Mouse (Mus musculus) frontal cortex, postnatal 25 days (tissue): Measurements from ENCODE around the gene Bbx.

Source experiments
- DNase-seq, 2 experiments: peaks; one replicate each; pipeline ENCODE4 v3.0.0; 2022; ENCODE audit warnings: low spot score in 2 of 2

The Bbx gene

DNA sequence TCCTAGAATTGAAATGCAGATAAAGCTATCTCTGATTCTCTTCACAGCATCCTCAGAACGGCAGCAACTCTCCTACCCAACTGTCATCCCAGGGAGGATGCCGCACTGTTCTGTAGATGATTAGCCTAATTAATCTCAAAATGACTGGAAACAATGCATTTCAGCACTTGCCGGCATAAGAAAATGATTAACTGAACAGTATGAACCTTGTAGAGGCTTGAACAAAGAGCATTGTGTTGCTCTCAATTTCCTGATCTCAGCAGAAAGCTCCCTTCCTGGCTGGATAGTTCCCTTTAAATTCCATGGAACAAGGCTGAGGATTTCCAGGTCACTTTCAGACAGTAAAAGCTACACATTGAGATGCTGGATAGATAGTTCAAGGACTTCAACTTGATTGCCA lies 197.0 kb downstream of the Bbx start:
- DNase-seq = no peak

DNA sequence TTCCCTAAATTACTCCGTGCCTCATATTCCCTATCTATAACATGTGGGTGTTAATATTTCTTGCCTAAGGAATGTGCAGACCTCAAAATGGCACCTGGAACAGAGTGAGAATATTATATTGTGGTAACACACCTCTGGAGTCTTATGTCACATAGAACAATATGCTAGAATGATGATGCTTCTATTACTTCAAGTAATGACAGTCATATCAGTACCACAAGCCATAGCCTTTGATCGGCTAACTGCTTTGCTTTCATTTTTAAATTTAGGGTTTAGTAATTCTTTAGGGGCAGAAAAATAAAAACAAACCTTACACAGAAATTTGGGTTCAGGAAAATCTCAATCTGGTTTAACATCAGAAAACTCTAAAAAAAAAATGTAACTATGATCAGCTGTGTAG lies 201.6 kb downstream of the Bbx start:
- no peak for DNase-seq

DNA sequence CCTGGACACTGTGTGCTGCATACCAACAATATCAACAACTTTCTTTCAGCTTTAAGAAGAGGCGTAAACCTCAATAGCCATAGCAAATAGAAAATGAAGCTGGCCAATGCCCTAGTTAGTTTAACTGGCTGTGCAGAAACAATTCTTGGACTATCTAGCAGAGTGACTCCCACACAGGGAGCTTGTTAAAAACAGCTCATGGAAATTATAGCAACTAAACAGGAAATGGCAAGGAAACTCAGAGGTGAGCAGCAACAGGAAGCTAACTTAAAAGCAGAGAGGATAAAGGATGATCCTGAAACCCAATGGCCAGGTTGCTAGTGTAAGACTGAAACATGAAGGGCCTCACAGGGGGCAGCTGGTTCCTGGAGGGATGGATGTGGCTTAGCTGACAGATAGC lies 203.4 kb downstream of the Bbx start:
- no peak for DNase-seq

DNA sequence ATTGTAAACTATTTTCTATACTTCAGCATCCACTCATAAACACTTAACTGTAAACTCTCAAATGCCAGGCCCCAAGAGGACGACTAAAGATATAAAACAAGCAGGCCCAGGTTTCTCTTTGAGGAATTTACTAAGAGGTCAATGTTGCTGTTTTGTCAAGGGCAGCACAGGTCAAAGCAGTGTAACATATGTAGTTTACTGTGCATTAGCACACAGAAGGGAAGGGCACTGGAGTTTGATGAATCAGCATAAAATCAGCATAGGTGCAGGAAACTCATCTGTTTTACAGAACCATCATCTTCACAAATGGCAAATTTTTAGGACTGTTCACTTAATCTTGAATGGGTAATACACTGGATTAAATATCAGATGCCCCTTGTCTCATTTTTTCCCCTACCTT lies 205.9 kb downstream of the Bbx start:
- DNase-seq = no peak

DNA sequence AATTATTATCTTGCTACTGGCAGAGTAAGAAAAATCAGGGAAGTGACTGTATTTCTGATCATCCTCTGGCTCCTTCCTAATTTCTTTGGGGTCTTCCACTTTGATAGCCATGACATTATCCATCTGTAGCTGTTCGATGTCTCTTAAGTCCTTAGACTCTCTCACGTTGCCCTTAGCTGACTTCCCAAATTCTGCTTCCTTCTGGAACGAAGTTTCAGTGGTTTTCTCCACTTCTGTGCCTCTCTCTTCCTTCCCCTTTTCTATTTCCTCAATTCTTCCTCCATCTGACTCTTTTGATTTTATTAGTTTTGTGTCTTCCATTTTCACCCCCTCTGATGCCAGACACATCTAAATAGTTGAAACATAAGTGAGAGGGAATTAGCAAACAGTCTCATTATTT lies 207.2 kb downstream of the Bbx start:
- DNase-seq = no peak

DNA sequence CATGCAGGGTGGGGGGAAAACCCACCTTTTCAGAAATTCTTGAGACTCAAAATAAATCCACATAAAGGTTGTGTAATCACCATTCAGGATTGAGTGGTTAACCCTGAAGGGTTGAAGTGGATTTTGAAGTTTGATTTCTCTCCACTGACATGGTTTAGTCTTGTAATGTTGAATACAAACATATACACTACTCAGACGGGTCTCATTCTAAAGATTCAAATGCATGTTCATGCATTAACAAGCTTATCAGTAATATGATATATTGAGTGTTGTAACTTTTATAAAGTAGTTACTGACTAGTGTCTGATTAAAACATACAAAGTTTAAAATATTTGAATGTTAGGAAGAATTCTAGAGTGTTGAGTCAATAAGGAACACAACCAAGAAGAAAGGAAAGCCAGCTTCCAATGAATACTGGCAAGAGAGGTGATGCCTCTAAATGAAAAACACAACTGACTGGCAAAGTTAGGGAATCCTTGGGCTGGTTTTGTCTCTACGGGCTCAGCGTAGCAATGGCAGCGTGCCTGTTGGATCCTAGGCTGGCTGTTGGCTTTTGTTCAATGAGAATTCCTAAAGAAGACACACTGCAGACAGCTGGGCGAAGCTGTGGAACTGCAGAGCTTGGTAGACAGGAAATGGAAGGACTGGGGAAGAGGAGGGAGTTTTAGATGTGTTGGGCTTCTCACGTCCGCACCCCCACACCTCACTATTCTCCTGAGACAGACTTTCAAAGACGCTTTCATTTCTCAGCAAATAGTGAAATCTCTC lies 211.3 kb downstream of the Bbx start:
- no peak for DNase-seq

DNA sequence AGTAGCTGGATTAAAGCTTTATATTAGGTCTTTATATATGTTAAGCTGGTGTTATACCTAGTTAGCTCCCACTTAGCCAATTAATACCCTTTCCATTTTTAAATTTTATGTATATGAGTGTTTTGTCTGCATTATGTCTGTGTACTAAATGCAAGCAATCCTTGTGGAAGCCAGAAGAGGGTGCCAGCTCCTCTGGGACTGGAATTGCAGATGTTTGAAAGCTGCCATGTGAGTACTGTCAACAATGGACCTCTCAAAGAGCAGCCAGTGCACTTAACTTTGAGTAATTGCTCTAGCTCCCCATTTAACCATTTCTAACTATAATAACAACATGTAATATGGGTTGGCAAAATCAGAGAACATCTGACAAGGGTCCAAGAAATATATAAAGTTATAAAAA lies 215.1 kb downstream of the Bbx start:
- no peak for DNase-seq

DNA sequence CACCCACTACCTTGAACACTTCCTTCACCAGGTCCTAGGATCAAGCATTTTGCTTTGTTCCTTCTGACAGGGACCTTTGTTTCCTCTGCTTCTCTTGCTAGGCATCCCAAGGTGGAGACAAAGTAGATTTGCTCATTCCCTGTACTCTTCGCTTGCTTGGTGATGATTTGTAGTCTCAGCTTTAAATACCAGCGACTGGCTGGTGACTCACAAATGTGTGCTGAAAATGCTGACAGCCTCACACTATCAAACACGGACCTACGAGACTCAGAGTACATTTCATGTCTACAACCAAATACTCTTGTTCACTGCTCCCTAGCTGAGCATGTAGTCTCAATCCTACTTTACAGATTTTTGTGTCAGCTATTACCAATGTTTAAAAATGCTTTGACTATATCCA lies 220.5 kb downstream of the Bbx start:
- no peak for DNase-seq

DNA sequence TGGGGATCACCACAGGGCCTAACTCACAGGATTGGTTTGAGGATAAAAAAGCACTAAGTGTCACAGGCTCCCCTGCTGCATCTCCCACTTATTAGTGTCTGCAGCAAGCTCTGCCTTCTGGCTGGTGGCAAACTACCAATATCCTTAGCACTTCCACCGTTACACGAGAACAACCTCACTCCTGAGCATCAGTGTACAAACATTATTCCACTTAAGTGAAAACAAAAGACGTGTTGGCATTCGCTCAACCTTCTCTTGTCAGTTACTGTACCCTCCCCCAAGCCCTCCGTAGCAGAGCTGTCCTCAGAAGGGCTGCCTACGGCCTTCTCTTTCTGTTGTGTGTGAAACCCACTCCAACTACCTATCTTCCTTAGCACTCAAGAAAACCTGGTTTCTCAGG lies 221.0 kb downstream of the Bbx start:
- DNase-seq = no peak

DNA sequence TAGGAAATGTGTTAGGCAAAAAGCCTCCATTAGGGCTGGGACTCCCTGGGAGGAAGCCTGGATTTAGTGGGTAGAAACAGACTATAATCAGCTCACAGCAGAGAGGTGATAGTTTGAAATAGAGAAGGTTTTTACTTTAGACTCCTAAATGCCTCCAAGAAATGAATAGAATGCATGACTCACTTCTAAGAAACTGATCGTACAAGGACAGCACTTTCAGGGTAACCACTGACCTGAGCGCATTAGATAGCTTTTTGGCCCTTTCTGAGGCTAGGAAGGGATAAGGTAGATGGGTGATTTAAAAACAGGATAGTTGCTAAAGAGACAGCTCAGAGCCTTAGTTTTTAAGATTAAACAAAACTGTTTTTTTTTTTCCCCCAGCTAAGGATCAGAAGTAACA lies 221.4 kb downstream of the Bbx start:
- DNase-seq = no peak

DNA sequence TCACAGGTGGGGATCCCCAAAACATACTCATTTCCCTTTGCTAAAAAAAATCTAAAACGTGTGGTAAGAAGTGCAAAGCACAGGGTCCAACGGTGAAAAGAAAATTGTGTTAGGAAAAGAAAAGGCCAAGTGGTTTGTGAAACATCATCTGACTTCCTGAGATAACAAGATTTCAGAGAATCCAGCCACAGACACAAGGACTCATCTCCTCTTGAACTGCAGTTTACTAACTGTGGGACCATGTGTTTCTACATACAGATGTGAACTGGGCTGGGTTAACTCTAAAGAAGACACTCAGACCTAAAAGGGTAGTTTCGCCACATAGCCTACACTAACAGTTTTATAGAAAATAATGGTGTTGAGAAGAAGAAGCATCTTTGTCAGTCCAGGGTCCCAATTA lies 227.2 kb downstream of the Bbx start:
- DNase-seq = no peak

DNA sequence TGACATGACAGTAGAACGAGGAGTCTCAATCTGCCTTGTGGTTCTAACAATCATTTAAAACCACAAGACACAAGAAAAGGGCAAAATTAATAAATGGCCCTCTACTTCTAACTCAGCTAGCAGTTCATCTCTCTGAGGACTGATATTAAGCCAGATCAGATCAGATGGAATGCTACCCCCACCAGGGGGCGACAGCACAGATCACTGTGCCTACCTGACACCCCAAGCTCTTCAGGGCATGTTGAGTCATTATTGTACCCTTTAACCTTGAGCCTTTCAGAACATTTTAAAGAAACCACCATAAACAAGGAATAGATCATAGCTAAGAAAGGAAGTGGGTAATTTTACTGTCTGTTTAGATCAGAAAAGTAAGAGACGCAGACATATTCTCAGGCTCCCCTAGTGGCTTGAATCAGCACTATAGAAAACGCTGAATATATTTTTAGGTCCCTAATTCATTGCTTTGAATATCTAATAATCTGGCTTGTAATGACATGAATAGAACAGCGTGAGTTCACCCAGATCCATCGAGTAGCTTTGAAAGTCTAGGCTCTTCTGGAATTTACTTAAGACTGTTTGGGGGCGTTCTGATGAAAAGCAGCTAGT lies 230.5 kb downstream of the Bbx start:
- no peak for DNase-seq

DNA sequence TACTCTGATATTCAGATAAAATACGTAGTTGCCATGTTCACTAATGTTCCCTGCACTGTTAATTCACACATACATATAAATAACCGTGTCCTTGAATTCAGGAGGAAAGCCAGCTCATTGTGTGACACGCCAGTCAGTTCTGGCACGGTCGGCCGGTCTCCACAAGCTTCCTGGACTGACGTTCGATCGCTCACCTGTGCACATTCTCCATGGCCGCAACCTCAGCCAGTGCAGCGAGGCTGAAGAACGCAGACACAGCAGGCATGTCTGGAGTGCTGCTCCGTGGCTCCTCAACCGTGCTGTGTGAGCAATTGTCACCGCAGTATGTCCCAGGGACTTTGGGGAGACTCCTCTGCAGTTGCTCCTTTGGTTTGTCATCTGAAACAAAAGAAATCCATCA lies 232.0 kb downstream of the Bbx start:
- DNase-seq = no peak

DNA sequence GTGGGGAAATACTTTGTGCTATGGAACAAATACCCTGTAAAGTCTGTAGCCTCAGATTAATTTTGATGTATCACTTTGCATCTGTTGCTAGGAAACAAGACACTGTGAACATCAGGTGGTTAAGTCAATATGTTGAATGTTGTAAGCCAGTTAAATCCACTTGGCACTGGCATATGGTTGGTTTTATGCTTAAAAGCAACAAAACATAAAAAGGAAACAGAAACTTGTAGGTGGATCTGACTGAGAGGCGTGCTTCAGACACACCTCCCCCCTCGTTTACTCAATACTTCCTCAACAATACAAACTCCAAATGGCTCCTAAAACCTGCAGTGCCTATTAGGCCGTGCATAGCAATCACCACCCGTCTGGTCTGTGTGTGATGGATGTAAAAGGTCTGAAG lies 236.1 kb downstream of the Bbx start:
- no peak for DNase-seq

DNA sequence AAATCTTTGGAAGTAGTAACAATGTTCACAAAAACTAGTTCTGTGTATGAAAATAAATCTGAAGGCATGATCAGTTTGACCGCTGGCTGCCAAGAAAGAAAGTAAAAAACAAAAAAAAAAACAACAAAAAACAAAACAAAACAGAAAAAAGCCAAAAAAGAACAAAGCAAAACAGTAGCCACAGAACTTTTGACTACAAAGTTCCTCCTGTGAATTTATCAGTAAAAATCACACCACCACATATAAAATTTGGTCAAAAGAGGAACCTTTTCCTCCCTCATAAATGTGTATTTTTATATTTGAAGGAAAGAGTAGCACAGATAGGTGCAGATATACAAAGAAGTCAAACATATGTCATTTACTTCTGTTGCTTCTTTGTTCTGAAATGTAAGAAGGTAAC lies 239.6 kb downstream of the Bbx start:
- no peak for DNase-seq

DNA sequence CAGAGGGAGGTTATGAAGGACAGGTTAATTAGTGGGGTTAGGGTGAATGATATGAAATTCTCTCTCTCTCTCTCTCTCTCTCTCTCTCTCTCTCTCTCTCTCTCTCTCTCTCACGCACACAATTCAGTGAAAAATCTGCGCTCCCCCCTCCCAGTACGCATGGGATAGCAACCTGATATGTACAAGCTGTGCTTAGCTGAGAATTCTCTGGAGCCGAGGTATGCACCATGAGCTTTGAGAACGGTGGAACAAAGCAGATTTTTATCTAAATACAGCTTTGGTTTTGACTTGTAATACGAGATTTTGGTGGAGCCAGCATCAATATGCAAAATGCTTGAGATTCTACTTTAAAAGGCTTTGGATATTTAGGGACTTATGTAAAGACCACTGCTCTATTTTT lies 243.1 kb downstream of the Bbx start:
- DNase-seq = no peak

DNA sequence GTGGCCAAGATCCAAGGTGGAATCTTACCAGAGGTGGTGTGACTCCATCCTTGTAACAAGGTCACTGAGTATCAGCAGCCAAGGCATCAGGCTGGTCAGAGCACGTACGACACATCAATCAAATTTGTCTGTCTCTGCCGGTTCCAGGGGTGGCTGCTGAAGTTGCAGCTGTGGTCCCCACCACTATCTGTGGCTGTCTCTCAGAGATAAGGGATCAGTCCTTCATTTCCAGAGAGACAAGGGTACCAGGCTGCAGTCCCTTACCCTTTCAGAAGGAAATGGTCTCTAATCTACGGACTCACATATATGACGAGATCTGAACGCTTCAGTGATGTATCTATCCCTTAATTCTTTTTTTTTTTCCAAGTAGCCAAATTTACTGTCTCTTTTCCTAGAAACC lies 245.6 kb downstream of the Bbx start:
- no peak for DNase-seq

DNA sequence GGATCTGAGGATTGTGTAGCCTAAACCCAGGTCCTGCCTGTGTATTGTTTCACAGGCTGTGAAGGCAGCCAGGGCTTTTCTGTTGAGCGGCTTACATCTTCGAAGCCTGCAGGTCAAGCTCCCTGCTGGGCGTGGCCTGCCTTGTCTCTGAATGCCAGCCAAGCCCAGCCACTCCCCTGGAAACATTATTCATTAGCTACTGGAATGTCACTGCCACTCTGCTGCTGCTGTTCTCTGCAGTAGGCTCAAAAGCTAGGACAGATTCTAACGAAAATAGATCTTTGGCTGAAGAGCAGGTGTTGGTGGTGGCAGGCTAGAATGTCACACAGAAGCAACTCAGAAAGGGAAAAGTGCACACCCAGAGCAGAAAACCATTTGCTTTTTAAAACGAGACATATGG lies 247.1 kb downstream of the Bbx start:
- no peak for DNase-seq

DNA sequence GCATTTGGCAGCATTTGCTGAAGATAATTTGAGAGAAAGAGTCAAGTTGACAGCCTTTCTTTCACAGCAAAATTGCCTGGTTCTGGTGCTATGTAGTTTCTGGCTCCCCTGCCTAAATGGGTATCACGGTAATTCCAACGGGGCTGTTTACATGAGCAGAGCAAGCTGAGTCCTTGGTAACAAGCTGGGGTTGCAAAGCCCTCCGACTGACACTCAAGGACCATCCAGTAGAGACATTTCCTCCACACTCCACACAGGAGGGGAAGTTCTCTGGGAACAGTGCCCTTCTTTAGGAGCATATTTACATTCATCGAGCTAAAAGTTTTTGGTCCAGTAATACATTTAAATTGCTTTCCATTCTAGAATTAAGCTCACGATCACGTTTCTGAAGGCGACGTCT lies 249.2 kb downstream of the Bbx start:
- no peak for DNase-seq

DNA sequence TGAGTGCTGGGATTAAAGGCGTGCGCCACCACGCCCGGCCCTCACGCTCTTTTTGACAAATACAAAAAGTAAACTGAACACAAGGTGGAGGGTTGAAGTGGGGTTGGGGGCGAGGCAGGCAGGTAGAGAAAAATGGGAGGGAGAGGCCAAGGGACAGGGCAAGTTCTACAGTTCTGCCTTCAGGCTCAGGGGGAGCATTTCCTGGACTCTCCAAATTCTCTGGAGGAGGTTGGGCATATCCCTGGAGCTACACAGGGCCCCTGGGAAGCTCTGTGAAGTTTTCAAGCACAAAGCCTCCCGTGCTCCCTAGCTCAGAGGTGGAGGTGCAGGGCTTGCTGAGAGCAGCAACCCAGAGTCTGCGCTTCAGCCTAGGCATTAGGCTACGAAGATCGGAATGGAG lies 249.6 kb downstream of the Bbx start:
- no peak for DNase-seq

DNA sequence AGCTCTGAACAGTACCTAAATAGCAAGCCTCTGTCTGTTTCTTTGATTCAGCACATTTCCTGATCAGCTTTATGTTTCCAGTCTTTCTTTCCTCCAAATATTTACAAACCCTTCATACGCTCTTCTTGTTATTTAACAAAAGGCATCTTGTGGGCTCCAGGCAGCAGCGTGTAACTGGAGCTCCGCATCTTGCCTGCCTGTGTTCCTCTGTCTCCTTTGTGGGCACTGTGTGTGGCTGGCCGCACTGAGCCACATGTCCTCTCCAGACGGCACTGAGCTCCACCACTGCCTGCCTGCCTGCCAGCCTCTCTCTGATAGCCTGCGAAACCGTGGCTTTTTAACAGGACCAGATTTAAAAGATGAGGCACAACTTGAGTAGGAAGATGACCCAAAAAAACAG lies 259.4 kb downstream of the Bbx start:
- no peak for DNase-seq

DNA sequence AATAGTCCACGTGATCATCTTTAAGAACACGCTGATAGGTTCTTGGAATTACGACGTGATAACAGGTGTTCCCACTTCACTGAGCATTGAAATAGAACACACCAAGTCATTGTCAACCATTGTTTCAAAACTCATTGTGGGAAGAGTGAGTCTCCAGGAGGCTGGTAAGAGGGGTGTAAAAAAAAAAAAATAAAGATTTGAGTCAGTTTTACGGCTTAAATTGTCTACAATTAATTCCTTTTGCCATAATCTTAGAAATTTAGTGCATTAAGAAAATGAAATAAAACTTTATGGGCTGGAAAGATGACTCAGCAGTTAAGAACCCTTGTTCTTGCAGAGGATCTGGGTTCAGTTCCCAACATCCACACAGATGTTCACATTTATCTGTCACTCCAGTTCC lies 261.4 kb downstream of the Bbx start:
- no peak for DNase-seq

DNA sequence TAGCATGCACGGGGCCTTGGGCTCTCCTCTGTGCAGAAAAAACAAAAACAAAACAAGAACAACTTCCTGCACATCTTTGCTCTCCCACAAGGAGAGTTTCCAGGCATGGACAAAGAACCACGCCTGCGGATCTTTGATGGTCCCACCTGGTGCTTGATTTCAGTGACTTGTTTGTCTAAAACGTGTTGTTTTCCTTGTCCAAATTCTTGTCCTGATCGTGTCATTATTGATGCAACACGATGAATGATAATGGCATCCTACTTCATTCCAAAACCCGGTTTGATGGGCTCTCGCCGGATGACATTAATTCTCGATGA lies 264.2 kb downstream of the Bbx start:
- no peak for DNase-seq
